12 mouse cellular contexts compared by ENCODE assay signal in the genomic region with DNA sequence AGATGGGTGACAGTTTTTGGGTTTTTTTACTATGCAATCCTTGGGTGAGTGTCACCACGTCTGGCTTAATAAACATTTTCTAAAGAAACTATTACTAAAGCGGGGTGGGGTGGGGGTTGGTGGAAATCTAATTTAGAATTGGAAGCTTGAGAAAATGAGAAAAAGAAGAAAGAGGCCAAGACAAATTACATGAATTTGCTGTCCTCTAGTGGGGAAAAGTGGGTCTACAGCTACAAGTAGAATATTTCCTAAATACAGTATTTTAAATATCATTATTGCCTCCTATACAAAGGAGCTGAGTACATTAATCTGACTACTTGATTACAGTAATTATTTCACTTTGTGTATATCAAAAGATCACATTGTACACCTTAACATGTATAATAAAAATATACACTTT. TPM values are rescaled to one million over a fixed set of nuclear protein-coding genes. Genes with fewer than 3 reads are reported as not detected.
DNase-seq lines count a peak whose midpoint lies in the region; ATAC-seq and TF ChIP-seq lines count a peak whose summit lies in the region.
"Had no signal": no experiment of that assay in that cellular context is flagged by ENCODE, and none has a peak within 500 bp of the region (broad histone marks: within the 10 kb centered on the region; RNA-seq: fewer than 3 reads in every experiment).

No protein-coding gene starts in this region.

- no peak overlapping the region for H3K27ac ChIP-seq in forebrain, embryonic 14.5 days (ENCODE audit: low read depth, low read length)
- no peak overlapping the region for H3K27ac ChIP-seq in forebrain, embryonic 12.5 days
- H3K27ac ChIP-seq in left cerebral cortex, adult 2 months = no peak overlapping the region
- H3K27ac ChIP-seq in CH12.LX (ENCODE audit: insufficient read depth, low read depth) = no peak overlapping the region

- H3K9me3 ChIP-seq in forebrain, embryonic 14.5 days (replicated peaks; ENCODE audit: control insufficient read depth, low read length) = no peaks in the 10 kb centered on the region
- H3K9me3 ChIP-seq in forebrain, embryonic 12.5 days = no peaks in the 10 kb centered on the region
- no peaks in the 10 kb centered on the region for H3K9me3 ChIP-seq in CH12.LX (replicated peaks; ENCODE audit: low read length)

- peak; percentile 73 for DNase-seq in forebrain, embryonic 14.5 days (ENCODE audit: low spot score)
- DNase-seq in left cerebral cortex, adult 2 months (ENCODE audit: extremely low spot score in 1 of 2, low spot score in 2 of 2) = no peak
- DNase-seq in left cerebral cortex, adult 8-10 months (ENCODE audit: low spot score in 2 of 2) = no peak
- peak; percentile 23 for DNase-seq in CH12.LX (ENCODE audit: extremely low read depth)
- DNase-seq in embryo, embryonic 11 days = peak; percentile 49
- DNase-seq in yolk sac, embryonic 10.5 days (ENCODE audit: low spot score) = no peak
- DNase-seq in frontal cortex, postnatal 10 days (ENCODE audit: low spot score in 2 of 2) = no peak

- peak; percentile 92 for TF ChIP-seq CTCF in left cerebral cortex, adult 2 months (IDR thresholded peaks at IDR 0.05)
- TF ChIP-seq CTCF in CH12.LX (conservative IDR thresholded peaks at IDR 0.05 in 1 of 2, IDR thresholded peaks at IDR 0.05 in 1 of 2; ENCODE audit: low read depth in 2 of 2, low read length in 2 of 2) = peak; percentile 72 to 81; a peak in 3 of 4 replicates

- in situ Hi-C loops in CH12.LX (cut with MboI; ENCODE audit: low pct_ligation_motif_present, low pct_unique_long_range_greater_than_20kb, low sequenced_read_pairs) = no loop called here

- H3K4me2 ChIP-seq in forebrain, embryonic 14.5 days (ENCODE audit: low read length) = no peak overlapping the region
- H3K4me2 ChIP-seq in forebrain, embryonic 12.5 days = no peak overlapping the region
- no peak overlapping the region for H3K4me2 ChIP-seq in CH12.LX (ENCODE audit: insufficient read depth, low read depth, poor library complexity, severe bottlenecking)

- dilution Hi-C loops in CH12.LX (cut with MboI; ENCODE audit: extremely low pct_ligation_motif_present, extremely low pct_unique_long_range_greater_than_20kb, low sequenced_read_pairs) = no loop called here

- TF ChIP-seq EP300 in CH12.LX (IDR thresholded peaks at IDR 0.05; ENCODE audit: low read length) = no peak

- intact Hi-C loops in left cerebral cortex, adult 2 months (cut with DNase I) = loop anchor here (1.0 kb wide), 2 partner anchors 24 to 117 kb away; no protein-coding TSS in a partner anchor

- no peak overlapping the region for H3K9ac ChIP-seq in forebrain, embryonic 14.5 days (ENCODE audit: low read length)
- H3K9ac ChIP-seq in forebrain, embryonic 12.5 days = no peak overlapping the region
- H3K9ac ChIP-seq in CH12.LX (ENCODE audit: insufficient read depth, low read depth) = no peak overlapping the region

- H3K4me3 ChIP-seq in forebrain, embryonic 14.5 days (ENCODE audit: low read depth, low read length) = no peak overlapping the region
- no peak overlapping the region for H3K4me3 ChIP-seq in forebrain, embryonic 12.5 days (replicated peaks)
- H3K4me3 ChIP-seq in left cerebral cortex, adult 2 months = no peak overlapping the region
- no peak overlapping the region for H3K4me3 ChIP-seq in CH12.LX (replicated peaks in 1 of 3; ENCODE audit: low read depth in 2 of 3, low read length in 2 of 3, poor library complexity in 1 of 3)
- H3K4me3 ChIP-seq: erythroblast, embryonic 14.5 days had no signal

- H3K27me3 ChIP-seq in forebrain, embryonic 14.5 days (replicated peaks; ENCODE audit: control insufficient read depth, insufficient read depth, low read length) = no peaks in the 10 kb centered on the region
- no peaks in the 10 kb centered on the region for H3K27me3 ChIP-seq in forebrain, embryonic 12.5 days
- peaks cover 2% of the 10 kb centered on the region for H3K27me3 ChIP-seq in CH12.LX (replicated peaks)

- H3K4me1 ChIP-seq in forebrain, embryonic 14.5 days (ENCODE audit: control insufficient read depth, insufficient read depth, low read length) = no peaks in the 10 kb centered on the region
- H3K4me1 ChIP-seq in forebrain, embryonic 12.5 days = no peaks in the 10 kb centered on the region
- H3K4me1 ChIP-seq in CH12.LX (ENCODE audit: control insufficient read depth in 1 of 2, insufficient read depth in 2 of 2) = 0 out of 4 replicates have a peak, but pooled peaks cover 0 to 5% of the 10 kb centered on the region in 2 experiments

- 38% methylated on average over 2 of the region's 2 CpGs for WGBS in forebrain, embryonic 14.5 days
- 40% methylated on average over 2 of the region's 2 CpGs for WGBS in forebrain, embryonic 12.5 days

- no peak; the same call in 1 of the 2 replicates for ATAC-seq in forebrain, embryonic 14.5 days
- no peak for ATAC-seq in forebrain, embryonic 12.5 days (ENCODE audit: low FRiP score)

- no peaks in the 10 kb centered on the region for H3K79me2 ChIP-seq in CH12.LX (replicated peaks; ENCODE audit: control insufficient read depth, extremely low read depth, insufficient read depth, poor library complexity, severe bottlenecking)

- no peak for TF ChIP-seq POLR2A in CH12.LX (IDR thresholded peaks at IDR 0.05; ENCODE audit: low read depth, low read length)

- H3K36me3 ChIP-seq in forebrain, embryonic 14.5 days (ENCODE audit: control insufficient read depth, insufficient read depth, low read length) = no peaks in the 10 kb centered on the region
- no peaks in the 10 kb centered on the region for H3K36me3 ChIP-seq in forebrain, embryonic 12.5 days (replicated peaks)
- H3K36me3 ChIP-seq in CH12.LX (replicated peaks in 1 of 2; ENCODE audit: control insufficient read depth in 1 of 2, insufficient read depth in 1 of 2, low read length in 1 of 2) = no peaks in the 10 kb centered on the region

- peak; percentile 76 for TF ChIP-seq RAD21 in CH12.LX (IDR thresholded peaks at IDR 0.05; ENCODE audit: low read depth, low read length)

TF ChIP-seq in CH12.LX, 34 proteins besides CTCF, POLR2A, EP300 and RAD21:
- TF ChIP-seq MAZ (IDR thresholded peaks at IDR 0.05; ENCODE audit: low read depth, low read length) = no peak
- no peak for TF ChIP-seq ZNF384 (IDR thresholded peaks at IDR 0.05; ENCODE audit: low read depth, low read length)
- TF ChIP-seq ZC3H11A (IDR thresholded peaks at IDR 0.05; ENCODE audit: low read depth, low read length) = no peak; the same call in 1 of the 2 replicates
- TF ChIP-seq SMC3 (IDR thresholded peaks at IDR 0.05; ENCODE audit: low read depth, low read length) = peak; percentile 64

RNA-seq across cellular contexts. Expression of gene Mfap5, which starts 13.7 kb away (rescaled TPM):
- 1.1 and 1.8 TPM in 2 replicates for polyA plus RNA-seq in forebrain, embryonic 14.5 days (2014; fragmentation: Nextera tagmentation; extraction: Ambion mirVana)
- polyA plus RNA-seq in forebrain, embryonic 12.5 days (2016; fragmentation: Nextera tagmentation; extraction: Ambion mirVana) = 0.51 and 0.75 TPM in 2 replicates
- total RNA-seq in left cerebral cortex, adult 2 months (2021) = under 1 TPM; 0.33 to 0.63 TPM
- 1 to 10 TPM in 1 of 4 experiments, not detected in 3; 1.3 TPM for total RNA-seq in left cerebral cortex, adult 8-10 months (2022)
- total RNA-seq in CH12.LX (2012; rRNA removed) = 0.13 and 0.42 TPM in 2 replicates
- total RNA-seq in CH12.LX (2014; rRNA removed) = 0.15 TPM in 1 of 2 replicates, not detected in the other
- polyA plus RNA-seq in CH12.LX (2012; ENCODE audit: insufficient read length, low read depth) = 0.16 TPM in 1 of 2 replicates, not detected in the other
- polyA plus RNA-seq: erythroblast, embryonic 14.5 days had no signal

RNA-seq across cellular contexts. Expression of gene Rimklb, which starts 20.8 kb away (rescaled TPM):
- 105 and 108 TPM in 2 replicates for polyA plus RNA-seq in forebrain, embryonic 14.5 days (2014; fragmentation: Nextera tagmentation; extraction: Ambion mirVana)
- polyA plus RNA-seq in forebrain, embryonic 12.5 days (2016; fragmentation: Nextera tagmentation; extraction: Ambion mirVana) = 81.6 and 84.6 TPM in 2 replicates
- 10 to 100 TPM; 80.3 to 80.6 TPM for total RNA-seq in left cerebral cortex, adult 2 months (2021)
- total RNA-seq in left cerebral cortex, adult 8-10 months (2022) = 10 to 100 TPM; 59.9 to 73.3 (median 65.8) TPM
- total RNA-seq in CH12.LX (2012; rRNA removed) (not detected in 2 replicates), CH12.LX (2014; rRNA removed) (not detected in 2 replicates)
- polyA plus RNA-seq in CH12.LX (2012; ENCODE audit: insufficient read length, low read depth) = not detected in 2 replicates
- polyA plus RNA-seq: erythroblast, embryonic 14.5 days had no signal

RNA-seq across cellular contexts. Expression of gene Aicda, which starts 34.2 kb away (rescaled TPM):
- polyA plus RNA-seq in forebrain, embryonic 14.5 days (2014; fragmentation: Nextera tagmentation; extraction: Ambion mirVana) = 0.43 and 0.52 TPM in 2 replicates
- not detected in 2 replicates for polyA plus RNA-seq in forebrain, embryonic 12.5 days (2016; fragmentation: Nextera tagmentation; extraction: Ambion mirVana)
- not detected for total RNA-seq in left cerebral cortex, adult 2 months (2021)
- not detected for total RNA-seq in left cerebral cortex, adult 8-10 months (2022)
- 5.4 and 6.4 TPM in 2 replicates for total RNA-seq in CH12.LX (2012; rRNA removed)
- 41.1 TPM in 2 replicates for total RNA-seq in CH12.LX (2014; rRNA removed)
- 33.3 and 36.6 TPM in 2 replicates for polyA plus RNA-seq in CH12.LX (2012; ENCODE audit: insufficient read length, low read depth)
- total RNA-seq: heart, adult 8-10 months had no signal
- polyA plus RNA-seq: erythroblast, embryonic 14.5 days; liver, embryonic 16.5 days; stomach, embryonic 14.5 days had no signal

Comparison
In these comparisons a context has a peak if more than half of its experiments do, and no peak if none do; other contexts are left out.
1. DNase-seq: peak in forebrain, embryonic 14.5 days (single experiment), CH12.LX (single experiment) and embryo, embryonic 11 days (single experiment); none in left cerebral cortex, adult 2 months (0 of 2), left cerebral cortex, adult 8-10 months (0 of 2), yolk sac, embryonic 10.5 days (single experiment) and frontal cortex, postnatal 10 days (0 of 2).
2. RNA of gene Rimklb, which starts 20.8 kb away (total RNA-seq): 80.3 to 80.6 TPM in left cerebral cortex, adult 2 months and 59.9 to 73.3 TPM in left cerebral cortex, adult 8-10 months; not detected in CH12.LX; every median in the first group is over 10 times any median in the second.
3. RNA of gene Aicda, which starts 34.2 kb away (total RNA-seq): 5.4 to 41.1 TPM in CH12.LX; not detected in left cerebral cortex, adult 2 months and not detected in left cerebral cortex, adult 8-10 months; every median in the first group is over 4 times any median in the second.